Mouse (Mus musculus) kidney, postnatal 36 days (tissue): Measurements from ENCODE around the gene Hist2h3b.
A peak's percentile ranks its signal among the peaks of the same experiment; 100 is the strongest.
"Not testable (repeated sequence)": the region's sequence is repeated elsewhere in the genome, so short reads cannot be mapped to it uniquely, and the experiment has no call there.

Experiments used
- DNase-seq, 2 experiments: peaks; one replicate each; pipeline ENCODE4 v3.0.0; 2021 to 2022; ENCODE audit warnings: mixed read lengths in 2 of 2

The Hist2h3b gene

GRCm38 (mm10) chr3:96262979-96263550 lies 5.4 kb upstream of the Hist2h3b start, which contains the start of gene Hist2h4:
Gene Hist2h4, minus strand, starts transcription at chr3:96263311.
- peak; percentile 94 to 97 for DNase-seq

GRCm38 (mm10) chr3:96263558-96264403 lies 4.7 kb upstream of the Hist2h3b start:
- DNase-seq = peak; percentile 46 to 68

- DNase-seq = no peak
Observed at GRCm38 (mm10) chr3:96264404-96264949, 4.0 kb upstream of the Hist2h3b start.

GRCm38 (mm10) chr3:96266132-96266710 lies 2.2 kb upstream of the Hist2h3b start:
- no peak for DNase-seq

GRCm38 (mm10) chr3:96267541-96267940 lies 913 bp upstream of the Hist2h3b start:
- no peak for DNase-seq

GRCm38 (mm10) chr3:96268776-96269378 lies 423 bp downstream of the Hist2h3b start:
- peak in 1 of 2 experiments; percentile 15 for DNase-seq

- DNase-seq = peak; percentile 92 to 97
Observed at GRCm38 (mm10) chr3:96269511-96270474, 1.3 kb downstream of the Hist2h3b start, which contains the start of gene Hist2h2bb. Gene Hist2h2bb, plus strand, starts transcription at chr3:96269752.

- peak in 1 of 2 experiments; percentile 11 for DNase-seq
Observed at GRCm38 (mm10) chr3:96273591-96274465, 5.4 kb downstream of the Hist2h3b start.

- peak in 1 of 2 experiments; percentile 40 for DNase-seq
Observed at GRCm38 (mm10) chr3:96277428-96277799, 9.0 kb downstream of the Hist2h3b start.

- peak; percentile 82 to 90 for DNase-seq
Observed at GRCm38 (mm10) chr3:96277800-96278624, 9.6 kb downstream of the Hist2h3b start.

- DNase-seq = no peak
Observed at GRCm38 (mm10) chr3:96280660-96281059, 12.2 kb downstream of the Hist2h3b start.

GRCm38 (mm10) chr3:96284457-96284856 lies 16.0 kb downstream of the Hist2h3b start:
- DNase-seq = peak; percentile 29 to 56

- not testable (repeated sequence) for DNase-seq
Observed at GRCm38 (mm10) chr3:96287334-96287733, 18.9 kb downstream of the Hist2h3b start.

GRCm38 (mm10) chr3:96289201-96289600 lies 20.7 kb downstream of the Hist2h3b start:
- DNase-seq = no peak

- DNase-seq = not testable (repeated sequence)
Observed at GRCm38 (mm10) chr3:96290727-96291126, 22.3 kb downstream of the Hist2h3b start.

- DNase-seq = no peak
Observed at GRCm38 (mm10) chr3:96292641-96293040, 24.2 kb downstream of the Hist2h3b start.

- no peak for DNase-seq
Observed at GRCm38 (mm10) chr3:96293368-96293767, 24.9 kb downstream of the Hist2h3b start.

- no peak for DNase-seq
Observed at GRCm38 (mm10) chr3:96293787-96294186, 25.3 kb downstream of the Hist2h3b start, which contains the start of gene Fcgr1. Gene Fcgr1, minus strand, starts transcription at chr3:96293969.

- DNase-seq = no peak
Observed at GRCm38 (mm10) chr3:96298360-96298759, 29.9 kb downstream of the Hist2h3b start.

- no peak for DNase-seq
Observed at GRCm38 (mm10) chr3:96299562-96299961, 31.1 kb downstream of the Hist2h3b start.
